Mouse (Mus musculus): Measurements from ENCODE around the gene Htr5b. TPM values are rescaled to one million over a fixed set of nuclear protein-coding genes. Genes with fewer than 3 reads are reported as not detected.

The Htr5b gene
- total and polyA plus RNA-seq, 2 experiments = not detected

- 0 out of 2 replicates have a peak, but pooled peaks cover 2% of the 10 kb centered on the region for H3K36me3 ChIP-seq (ENCODE audit: control insufficient read depth, insufficient read depth, low read length)
- WGBS = 56% methylated on average over 2 of the region's 2 CpGs
- no peak for DNase-seq (ENCODE audit: extremely low read depth, low read depth, low spot score)
- no peak for TF ChIP-seq POLR2A (IDR thresholded peaks at IDR 0.05; ENCODE audit: extremely low read depth, insufficient read depth, low read length)
- H3K79me2 ChIP-seq (ENCODE audit: control insufficient read depth, insufficient read depth, low read length) = no peaks in the 10 kb centered on the region
- no peak overlapping the region for H3K27ac ChIP-seq (replicated peaks; ENCODE audit: insufficient read depth, low read depth, low read length)
- no peaks in the 10 kb centered on the region for H3K27me3 ChIP-seq (ENCODE audit: control insufficient read depth, insufficient read depth, low read length)
- no peak overlapping the region for H3K4me3 ChIP-seq (ENCODE audit: insufficient read depth, low read depth, low read length)
- H3K9ac ChIP-seq (ENCODE audit: low read depth, low read length) = no peak overlapping the region
- no peaks in the 10 kb centered on the region for H3K4me1 ChIP-seq (ENCODE audit: control insufficient read depth, insufficient read depth, low read length)
Observed at GRCm38 (mm10) chr1:121511186-121511585, 17.1 kb downstream of the Htr5b start.

DNA sequence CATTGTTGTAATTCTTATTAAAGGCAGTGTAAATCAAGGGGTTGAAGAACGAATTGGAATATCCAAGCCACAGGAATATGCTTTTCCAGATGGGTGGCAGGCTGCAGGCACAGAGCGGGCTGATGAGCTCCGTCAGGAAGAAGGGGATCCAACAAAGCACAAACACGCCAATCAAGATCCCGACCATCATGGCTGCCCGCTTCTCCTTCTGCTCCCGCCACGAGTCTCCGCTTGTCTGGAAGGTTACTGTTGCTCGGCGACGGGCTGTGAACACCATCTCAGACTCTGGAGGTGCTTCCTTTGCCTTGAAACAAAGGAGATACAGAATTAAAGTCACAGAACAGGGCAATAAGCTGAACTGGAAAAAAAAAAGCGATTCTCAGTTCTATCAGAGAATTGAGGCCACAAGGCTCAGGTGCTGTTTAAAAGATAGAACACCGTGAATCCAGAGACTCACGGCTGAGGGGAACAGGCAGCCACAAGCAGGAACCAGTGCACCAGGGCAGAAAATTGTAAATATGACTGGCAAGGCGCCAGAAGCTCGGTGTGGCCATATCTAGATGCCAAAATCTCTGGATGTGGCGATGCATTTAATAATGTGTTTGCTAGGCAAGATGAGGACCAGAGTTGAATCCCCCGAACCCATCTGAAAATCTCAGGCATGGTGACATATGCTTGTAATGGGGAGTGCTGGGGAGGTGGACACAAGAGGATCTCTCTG, 17.7 kb downstream of the Htr5b start:
- DNase-seq (ENCODE audit: extremely low read depth, low read depth, low spot score) = no peak
- no peak overlapping the region for H3K4me3 ChIP-seq (ENCODE audit: insufficient read depth, low read depth, low read length)
- no peaks in the 10 kb centered on the region for H3K4me1 ChIP-seq (ENCODE audit: control insufficient read depth, insufficient read depth, low read length)
- H3K27me3 ChIP-seq (ENCODE audit: control insufficient read depth, insufficient read depth, low read length) = no peaks in the 10 kb centered on the region
- no peaks in the 10 kb centered on the region for H3K79me2 ChIP-seq (ENCODE audit: control insufficient read depth, insufficient read depth, low read length)
- no peak overlapping the region for H3K9ac ChIP-seq (ENCODE audit: low read depth, low read length)
- WGBS = 86% methylated on average over 19 of the region's 19 CpGs
- no peak for TF ChIP-seq POLR2A (IDR thresholded peaks at IDR 0.05; ENCODE audit: extremely low read depth, insufficient read depth, low read length)
- no peak for TF ChIP-seq CTCF (IDR thresholded peaks at IDR 0.05; ENCODE audit: low read depth, low read length)
- H3K36me3 ChIP-seq (ENCODE audit: control insufficient read depth, insufficient read depth, low read length) = 0 out of 2 replicates have a peak, but pooled peaks cover 2% of the 10 kb centered on the region
- no peak overlapping the region for H3K27ac ChIP-seq (replicated peaks; ENCODE audit: insufficient read depth, low read depth, low read length)

DNA sequence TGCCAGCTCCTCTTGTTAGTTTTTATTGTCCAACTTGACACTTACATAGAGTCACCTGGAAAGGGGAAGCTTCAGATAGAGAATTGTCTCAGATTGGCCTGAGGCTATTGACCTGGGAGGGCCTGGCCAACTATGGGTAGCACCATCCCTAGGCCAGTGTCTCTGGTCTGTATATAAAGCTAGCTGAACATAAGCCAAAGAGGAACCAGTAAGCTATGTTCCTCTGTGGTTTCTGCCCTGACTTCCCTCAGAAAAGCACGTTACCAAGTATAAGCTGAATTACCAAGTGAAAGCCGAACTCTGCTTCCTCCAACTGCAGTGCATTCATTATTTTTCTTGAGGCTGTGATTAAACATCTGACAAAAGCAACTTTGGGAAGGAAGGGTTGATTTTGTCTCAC, 19.5 kb downstream of the Htr5b start:
- H3K9ac ChIP-seq (ENCODE audit: low read depth, low read length) = no peak overlapping the region
- H3K4me3 ChIP-seq (ENCODE audit: insufficient read depth, low read depth, low read length) = no peak overlapping the region
- no peak for TF ChIP-seq CTCF (IDR thresholded peaks at IDR 0.05; ENCODE audit: low read depth, low read length)
- TF ChIP-seq POLR2A (IDR thresholded peaks at IDR 0.05; ENCODE audit: extremely low read depth, insufficient read depth, low read length) = no peak
- H3K27me3 ChIP-seq (ENCODE audit: control insufficient read depth, insufficient read depth, low read length) = no peaks in the 10 kb centered on the region
- DNase-seq (ENCODE audit: extremely low read depth, low read depth, low spot score) = peak; percentile 23
- H3K36me3 ChIP-seq (ENCODE audit: control insufficient read depth, insufficient read depth, low read length) = peaks cover 6% of the 10 kb centered on the region; the same call in 1 of the 2 replicates
- no peaks in the 10 kb centered on the region for H3K4me1 ChIP-seq (ENCODE audit: control insufficient read depth, insufficient read depth, low read length)
- 84% methylated on average over 2 of the region's 2 CpGs for WGBS
- H3K79me2 ChIP-seq (ENCODE audit: control insufficient read depth, insufficient read depth, low read length) = no peaks in the 10 kb centered on the region
- H3K27ac ChIP-seq (replicated peaks; ENCODE audit: insufficient read depth, low read depth, low read length) = no peak overlapping the region

DNA sequence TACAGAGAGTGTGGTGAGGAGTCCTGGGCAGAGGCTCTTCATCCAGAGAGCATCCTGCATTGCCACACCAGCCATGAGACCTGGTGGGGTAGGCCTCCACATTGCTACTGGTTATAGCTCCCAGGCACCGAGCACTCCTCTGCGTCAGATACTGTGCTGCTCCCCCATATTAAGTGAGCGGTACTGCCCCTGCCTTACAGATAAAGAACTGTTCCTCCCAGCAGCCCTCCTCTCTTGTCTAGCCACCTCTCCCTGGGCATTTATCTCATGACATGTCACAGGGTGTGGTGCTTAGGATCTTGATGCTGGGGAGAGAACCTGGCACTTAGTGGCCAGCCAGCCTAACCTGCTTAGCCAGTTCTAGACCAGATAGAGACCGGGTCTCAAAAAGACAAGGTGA, 31.2 kb downstream of the Htr5b start:
- peaks cover 61% of the 10 kb centered on the region for H3K36me3 ChIP-seq (ENCODE audit: control insufficient read depth, insufficient read depth, low read length)

DNA sequence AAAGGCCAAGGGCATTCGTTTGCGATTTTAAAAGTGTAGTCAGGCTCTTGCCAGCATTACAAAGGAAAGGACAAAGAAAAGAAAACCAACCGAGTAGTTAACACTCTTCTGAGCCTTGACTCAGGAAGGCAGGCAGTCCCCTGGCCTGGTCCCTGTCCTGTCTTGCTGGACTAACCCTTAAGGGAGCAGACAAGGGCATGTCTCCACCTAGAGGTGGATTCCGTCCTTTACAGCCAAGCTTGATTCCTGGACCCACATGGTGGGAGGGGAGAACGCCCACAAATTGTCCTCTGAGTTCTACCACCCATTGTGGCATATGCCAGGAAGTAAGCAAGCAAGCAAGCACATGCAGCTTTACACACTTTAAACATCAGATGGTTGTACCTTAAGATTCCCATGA, 38.0 kb downstream of the Htr5b start:
- 62% methylated on average over 5 of the region's 5 CpGs for WGBS
- no peak for DNase-seq (ENCODE audit: extremely low read depth, low read depth, low spot score)

More for the DNA sequence above, 31.2 kb downstream of the Htr5b start:
- WGBS = 96% methylated on average over 4 of the region's 4 CpGs
- no peak for TF ChIP-seq POLR2A (IDR thresholded peaks at IDR 0.05; ENCODE audit: extremely low read depth, insufficient read depth, low read length)
- no peak for TF ChIP-seq CTCF (IDR thresholded peaks at IDR 0.05; ENCODE audit: low read depth, low read length)
- no peaks in the 10 kb centered on the region for H3K4me1 ChIP-seq (ENCODE audit: control insufficient read depth, insufficient read depth, low read length)
- no peak overlapping the region for H3K9ac ChIP-seq (ENCODE audit: low read depth, low read length)
- H3K27ac ChIP-seq (replicated peaks; ENCODE audit: insufficient read depth, low read depth, low read length) = no peak overlapping the region
- H3K4me3 ChIP-seq (ENCODE audit: insufficient read depth, low read depth, low read length) = no peak overlapping the region
- H3K27me3 ChIP-seq (ENCODE audit: control insufficient read depth, insufficient read depth, low read length) = no peaks in the 10 kb centered on the region
- no peaks in the 10 kb centered on the region for H3K79me2 ChIP-seq (ENCODE audit: control insufficient read depth, insufficient read depth, low read length)
- no peak for DNase-seq (ENCODE audit: extremely low read depth, low read depth, low spot score)

DNA sequence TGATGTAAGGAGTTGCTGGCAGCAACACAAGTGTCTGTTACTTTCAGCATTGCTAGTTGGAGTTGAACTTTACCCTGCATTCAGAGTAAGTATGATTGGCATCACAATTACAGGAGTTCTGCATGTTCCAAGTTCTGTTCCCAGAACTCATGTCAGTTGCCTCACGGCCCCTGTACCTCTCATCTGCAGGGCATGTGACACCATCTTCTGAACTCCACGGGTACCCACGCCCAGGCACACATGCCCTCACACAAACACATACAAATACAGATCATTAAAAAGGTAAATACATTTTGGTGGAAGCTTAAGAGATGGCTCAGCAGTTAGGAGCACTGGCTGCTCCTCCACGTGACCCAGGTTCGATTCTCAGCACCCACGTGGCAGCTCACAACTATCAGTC, 41.5 kb downstream of the Htr5b start:
- WGBS = 88% methylated on average over 6 of the region's 6 CpGs
- DNase-seq (ENCODE audit: extremely low read depth, low read depth, low spot score) = peak; percentile 55
- no peaks in the 10 kb centered on the region for H3K4me1 ChIP-seq (ENCODE audit: control insufficient read depth, insufficient read depth, low read length)
- H3K4me3 ChIP-seq (ENCODE audit: insufficient read depth, low read depth, low read length) = no peak overlapping the region
- no peak for TF ChIP-seq CTCF (IDR thresholded peaks at IDR 0.05; ENCODE audit: low read depth, low read length)
- no peak for TF ChIP-seq POLR2A (IDR thresholded peaks at IDR 0.05; ENCODE audit: extremely low read depth, insufficient read depth, low read length)
- no peaks in the 10 kb centered on the region for H3K27me3 ChIP-seq (ENCODE audit: control insufficient read depth, insufficient read depth, low read length)
- H3K79me2 ChIP-seq (ENCODE audit: control insufficient read depth, insufficient read depth, low read length) = no peaks in the 10 kb centered on the region
- no peak overlapping the region for H3K27ac ChIP-seq (replicated peaks; ENCODE audit: insufficient read depth, low read depth, low read length)
- peaks cover 28% of the 10 kb centered on the region for H3K36me3 ChIP-seq (ENCODE audit: control insufficient read depth, insufficient read depth, low read length)
- no peak overlapping the region for H3K9ac ChIP-seq (ENCODE audit: low read depth, low read length)

More for the DNA sequence above, 38.0 kb downstream of the Htr5b start:
- Histone ChIP-seq H3K27ac (replicated peaks; ENCODE audit: insufficient read depth, low read depth, low read length) (no peak overlapping the region), H3K79me2 (ENCODE audit: control insufficient read depth, insufficient read depth, low read length) (no peaks in the 10 kb centered on the region), H3K9ac (ENCODE audit: low read depth, low read length) (no peak overlapping the region), H3K4me1 (ENCODE audit: control insufficient read depth, insufficient read depth, low read length) (no peaks in the 10 kb centered on the region), H3K36me3 (ENCODE audit: control insufficient read depth, insufficient read depth, low read length) (peaks cover 54% of the 10 kb centered on the region), H3K27me3 (ENCODE audit: control insufficient read depth, insufficient read depth, low read length) (no peaks in the 10 kb centered on the region), H3K4me3 (ENCODE audit: insufficient read depth, low read depth, low read length) (no peak overlapping the region)
- TF ChIP-seq POLR2A (IDR thresholded peaks at IDR 0.05; ENCODE audit: extremely low read depth, insufficient read depth, low read length) = no peak
- peak; percentile 18; the same call in 1 of the 2 replicates for TF ChIP-seq CTCF (IDR thresholded peaks at IDR 0.05; ENCODE audit: low read depth, low read length)

Measured in liver, adult 2 months (tissue).